Mouse (Mus musculus) liver, postnatal 0 days (tissue): ENCODE results near the gene Fam155a.

ENCODE experiments used
- CTCF ChIP-seq: sonication (generic); IDR thresholded peaks from 2 replicates; pipeline ENCODE4 v1.5.1; 2016; ENCODE audit warnings: antibody characterized with exemption, low read depth
- EP300 ChIP-seq: IDR thresholded peaks from 2 replicates; pipeline ENCODE4 v1.6.1; 2016; ENCODE audit warnings: antibody characterized with exemption, low read depth, mild to moderate bottlenecking

GRCm38 (mm10) chr8:9402393-9402792 is 368.6 kb downstream of the Fam155a start:
- TF ChIP-seq CTCF, result no peak
- no peak for TF ChIP-seq EP300
